ENCODE assay signal across 28 mouse cellular contexts in the genomic region with DNA sequence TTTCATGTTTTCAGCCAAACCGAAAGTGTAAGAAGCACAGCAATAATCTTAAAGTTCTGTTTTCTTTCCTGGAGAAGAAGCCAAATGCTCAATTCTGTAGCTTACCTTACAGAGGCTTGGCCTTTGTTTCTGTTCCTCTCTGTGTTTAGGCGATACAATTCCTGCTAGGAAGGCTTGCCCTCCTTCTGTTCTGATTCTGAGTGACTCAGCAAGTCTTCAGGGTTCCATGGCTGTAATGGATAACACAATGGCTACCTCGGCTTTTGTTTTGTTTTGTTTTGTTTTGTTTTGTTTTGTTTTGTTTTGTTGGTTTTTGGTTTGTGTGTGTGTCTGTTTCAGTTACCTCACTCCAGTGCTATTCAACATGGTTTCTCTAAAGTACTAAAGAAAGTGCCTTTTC.
"Had no signal": no experiment of that assay in that cellular context is flagged by ENCODE, and none has a peak within 500 bp of the region (broad histone marks: within the 10 kb centered on the region; RNA-seq: fewer than 3 reads in every experiment).

No protein-coding gene starts in this region.

- DNase-seq: gastrocnemius, adult 2 months; gastrocnemius, postnatal 10 days; gastrocnemius, postnatal 25 days; heart, adult 2 months; heart, postnatal 14 days; heart, postnatal 4 days; kidney, adult 18-20 months; kidney, adult 8-10 months; kidney, postnatal 10 days; kidney, postnatal 25 days; kidney, postnatal 4 days; left cerebral cortex, postnatal 4 days; liver, embryonic 13.5 days had no signal

- H3K27ac ChIP-seq: gastrocnemius, adult 2 months; heart, adult 2 months; heart, embryonic 13.5 days; heart, embryonic 15.5 days; hindbrain, embryonic 10.5 days; hindbrain, embryonic 12.5 days; hindbrain, embryonic 14.5 days; intestine, embryonic 15.5 days; layer of hippocampus, adult 2 months; left cerebral cortex, adult 2 months; limb, embryonic 13.5 days; limb, embryonic 15.5 days; liver, embryonic 13.5 days; liver, embryonic 15.5 days had no signal

- H3K36me3 ChIP-seq: heart, embryonic 13.5 days; heart, embryonic 15.5 days; hindbrain, embryonic 10.5 days; hindbrain, embryonic 12.5 days; intestine, embryonic 15.5 days; limb, embryonic 13.5 days; limb, embryonic 15.5 days; liver, embryonic 13.5 days; liver, embryonic 15.5 days had no signal

- H3K4me2 ChIP-seq: heart, embryonic 11.5 days; heart, embryonic 13.5 days; heart, embryonic 15.5 days; hindbrain, embryonic 12.5 days; hindbrain, embryonic 14.5 days; intestine, embryonic 15.5 days; limb, embryonic 13.5 days; limb, embryonic 15.5 days; liver, embryonic 13.5 days; liver, embryonic 15.5 days had no signal

- ATAC-seq: hindbrain, embryonic 16.5 days; inflammation-experienced regulatory T-cells, adult 6 months; intestine, embryonic 15.5 days; intestine, postnatal 0 days had no signal

- H3K27me3 ChIP-seq: heart, embryonic 13.5 days; heart, embryonic 15.5 days; intestine, embryonic 15.5 days; liver, embryonic 13.5 days; liver, embryonic 15.5 days had no signal

- H3K4me3 ChIP-seq: gastrocnemius, adult 2 months; heart, adult 2 months; heart, embryonic 13.5 days; heart, embryonic 15.5 days; hindbrain, embryonic 10.5 days; hindbrain, embryonic 12.5 days; intestine, embryonic 15.5 days; layer of hippocampus, adult 2 months; left cerebral cortex, adult 2 months; limb, embryonic 13.5 days; limb, embryonic 15.5 days; liver, embryonic 13.5 days; liver, embryonic 15.5 days had no signal

- H3K4me1 ChIP-seq: liver, embryonic 13.5 days; liver, embryonic 15.5 days had no signal

- H3K9ac ChIP-seq: heart, embryonic 13.5 days; heart, embryonic 15.5 days; hindbrain, embryonic 12.5 days; hindbrain, embryonic 14.5 days; intestine, embryonic 15.5 days; limb, embryonic 13.5 days; limb, embryonic 15.5 days; liver, embryonic 13.5 days; liver, embryonic 15.5 days had no signal

- H3K9me3 ChIP-seq: heart, embryonic 13.5 days; heart, embryonic 15.5 days; hindbrain, embryonic 10.5 days; hindbrain, embryonic 12.5 days; intestine, embryonic 15.5 days; limb, embryonic 13.5 days; limb, embryonic 15.5 days; liver, embryonic 13.5 days; liver, embryonic 15.5 days had no signal
